ENCODE assay signal across 9 mouse cellular contexts in the genomic region with DNA sequence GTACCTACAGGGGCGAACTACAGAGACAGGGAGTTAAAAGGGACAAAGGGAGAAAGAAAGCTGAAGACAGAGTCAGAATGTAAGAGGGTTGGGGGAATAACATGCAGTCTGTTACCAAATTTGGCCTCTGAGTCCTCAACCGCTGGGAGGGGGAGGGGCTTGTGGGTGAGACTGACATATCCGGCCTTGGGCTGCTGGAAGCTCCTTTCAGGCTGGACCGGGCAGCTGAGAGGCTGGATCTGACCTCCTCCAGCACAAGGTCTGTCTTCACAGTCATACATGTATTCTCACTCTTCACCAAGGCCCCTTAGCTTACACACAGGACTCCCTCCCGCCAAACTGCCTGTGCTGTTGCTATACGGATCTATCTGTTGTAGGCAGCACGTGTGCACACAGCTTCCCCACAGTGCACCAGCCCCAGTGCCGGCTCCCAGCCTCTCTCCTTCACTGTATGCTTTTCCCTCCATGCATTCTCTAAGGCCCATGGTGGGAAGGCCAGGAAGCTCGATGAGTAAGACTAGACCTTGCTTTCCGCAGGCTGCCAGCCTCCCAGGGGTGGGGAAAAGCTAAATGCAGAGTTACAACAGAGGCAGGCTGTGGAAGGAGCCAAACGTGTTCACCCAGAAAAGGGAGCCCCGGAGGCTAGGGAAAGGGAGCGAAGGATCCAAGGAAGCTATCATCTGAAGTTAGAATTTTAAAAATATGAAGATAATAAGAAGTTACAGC. TPM values are rescaled to one million over a fixed set of nuclear protein-coding genes. Genes with fewer than 3 reads are reported as not detected.
DNase-seq lines count a peak whose midpoint lies in the region; ATAC-seq and TF ChIP-seq lines count a peak whose summit lies in the region.
"Had no signal": no experiment of that assay in that cellular context is flagged by ENCODE, and none has a peak within 500 bp of the region (broad histone marks: within the 10 kb centered on the region; RNA-seq: fewer than 3 reads in every experiment).

No protein-coding gene starts in this region.

- WGBS in cerebellum, adult 2 months, result 33% methylated on average over 13 of the region's 13 CpGs
- WGBS in hindbrain, embryonic 16.5 days, result 20% methylated on average over 13 of the region's 13 CpGs
- 10% methylated on average over 13 of the region's 13 CpGs for WGBS in liver, embryonic 11.5 days

- H3K27ac ChIP-seq in cerebellum, adult 2 months (ENCODE audit: insufficient read depth, low read length), result no peak overlapping the region
- H3K27ac ChIP-seq in hindbrain, embryonic 16.5 days (ENCODE audit: low read depth, low read length), result no peak overlapping the region
- peak overlapping the region; percentile 99 for H3K27ac ChIP-seq in liver, embryonic 11.5 days (ENCODE audit: low read depth, low read length)

- H3K27me3 ChIP-seq in cerebellum, adult 2 months (ENCODE audit: control insufficient read depth, insufficient read depth, low read length), result no peaks in the 10 kb centered on the region
- no peaks in the 10 kb centered on the region for H3K27me3 ChIP-seq in hindbrain, embryonic 16.5 days (replicated peaks; ENCODE audit: control insufficient read depth, insufficient read depth, low read length)
- no peaks in the 10 kb centered on the region for H3K27me3 ChIP-seq in liver, embryonic 11.5 days (replicated peaks; ENCODE audit: control insufficient read depth, insufficient read depth, low read length)

- peaks cover 4% of the 10 kb centered on the region for H3K36me3 ChIP-seq in hindbrain, embryonic 16.5 days (ENCODE audit: control insufficient read depth, insufficient read depth, low read length)
- peaks cover 31% of the 10 kb centered on the region for H3K36me3 ChIP-seq in liver, embryonic 11.5 days (ENCODE audit: control insufficient read depth, insufficient read depth, low read length)

- no peak for TF ChIP-seq CTCF in cerebellum, adult 2 months (IDR thresholded peaks at IDR 0.05; ENCODE audit: borderline replicate concordance, insufficient read depth, low read depth, low read length)

- no peak for TF ChIP-seq POLR2A in cerebellum, adult 2 months (IDR thresholded peaks at IDR 0.05; ENCODE audit: borderline replicate concordance, insufficient read depth, low read length)

- H3K4me2 ChIP-seq in hindbrain, embryonic 16.5 days (ENCODE audit: low read length), result peak overlapping the region; percentile 18
- H3K4me2 ChIP-seq in liver, embryonic 11.5 days, result peak overlapping the region; percentile 97

- H3K4me3 ChIP-seq in cerebellum, adult 2 months (replicated peaks; ENCODE audit: insufficient read depth, low read depth, low read length), result no peak overlapping the region
- H3K4me3 ChIP-seq in hindbrain, embryonic 16.5 days (ENCODE audit: low read length), result no peak overlapping the region
- peak overlapping the region; percentile 82 for H3K4me3 ChIP-seq in liver, embryonic 11.5 days (ENCODE audit: low read depth, low read length)

- peaks cover 15% of the 10 kb centered on the region; the same call in 1 of the 2 replicates for H3K4me1 ChIP-seq in cerebellum, adult 2 months (ENCODE audit: control insufficient read depth, insufficient read depth, low read length)
- peaks cover 28% of the 10 kb centered on the region for H3K4me1 ChIP-seq in hindbrain, embryonic 16.5 days (ENCODE audit: control insufficient read depth, insufficient read depth, low read depth, low read length)
- H3K4me1 ChIP-seq in liver, embryonic 11.5 days (replicated peaks; ENCODE audit: control insufficient read depth, insufficient read depth, low read length), result peaks cover 50% of the 10 kb centered on the region

- peak overlapping the region; percentile 38; the same call in 1 of the 2 replicates for H3K9ac ChIP-seq in hindbrain, embryonic 16.5 days (ENCODE audit: low read depth, low read length)
- H3K9ac ChIP-seq in liver, embryonic 11.5 days (ENCODE audit: low read depth, low read length), result peak overlapping the region; percentile 72

- no peaks in the 10 kb centered on the region for H3K9me3 ChIP-seq in hindbrain, embryonic 16.5 days (ENCODE audit: control insufficient read depth, low read length)
- H3K9me3 ChIP-seq in liver, embryonic 11.5 days (ENCODE audit: control insufficient read depth, low read length), result no peaks in the 10 kb centered on the region

- DNase-seq in cerebellum, postnatal 10 days, result peak; percentile 36 to 50
- no peak for DNase-seq in cerebellum, adult 2 months
- peak; percentile 93 for DNase-seq in adrenal gland, postnatal 14 days
- DNase-seq in forelimb bud, embryonic 11.5 days (ENCODE audit: low read depth, low spot score), result peak; percentile 34
- DNase-seq in liver, embryonic 11.5 days (ENCODE audit: low spot score), result peak; percentile 79
- DNase-seq in naive thymus-derived CD4-positive, alpha-beta T cell, adult 2 months (ENCODE audit: low read depth), result peak; percentile 70
- peak; percentile 71 to 74 for DNase-seq in thymus, postnatal 36 days

- ATAC-seq in hindbrain, embryonic 16.5 days, result no peak
- 0 out of 2 replicates have a peak, but pooled peaks have one; percentile 6 for ATAC-seq in liver, embryonic 11.5 days (replicated peaks; ENCODE audit: low FRiP score)

RNA-seq across cellular contexts. Expression of gene Creb3, which starts 3.3 kb away (rescaled TPM):
- polyA plus RNA-seq in cerebellum, adult 2 months (2012; rRNA removed), result 70.4 and 71.2 TPM in 2 replicates
- 108 and 117 TPM in 2 replicates for total RNA-seq in adrenal gland, postnatal 14 days (2021)
- polyA plus RNA-seq in hindbrain, embryonic 16.5 days (2015; fragmentation: Nextera tagmentation; extraction: Ambion mirVana), result 90.8 and 94.1 TPM in 2 replicates
- polyA plus RNA-seq in liver, embryonic 11.5 days (2014; fragmentation: Nextera tagmentation; extraction: Ambion mirVana), result 29.6 and 31.3 TPM in 2 replicates

RNA-seq across cellular contexts. Expression of gene Tln1, which starts 3.7 kb away (rescaled TPM):
- polyA plus RNA-seq in cerebellum, adult 2 months (2012; rRNA removed), result 48.8 and 53.9 TPM in 2 replicates
- 201 and 213 TPM in 2 replicates for total RNA-seq in adrenal gland, postnatal 14 days (2021)
- polyA plus RNA-seq in hindbrain, embryonic 16.5 days (2015; fragmentation: Nextera tagmentation; extraction: Ambion mirVana), result 56.2 and 61.1 TPM in 2 replicates
- 66.4 and 68.4 TPM in 2 replicates for polyA plus RNA-seq in liver, embryonic 11.5 days (2014; fragmentation: Nextera tagmentation; extraction: Ambion mirVana)

RNA-seq across cellular contexts. Expression of gene Rgp1, which starts 19.7 kb away (rescaled TPM):
- polyA plus RNA-seq in cerebellum, adult 2 months (2012; rRNA removed), result 30.3 and 39.2 TPM in 2 replicates
- total RNA-seq in adrenal gland, postnatal 14 days (2021), result 43.3 and 52.6 TPM in 2 replicates
- polyA plus RNA-seq in hindbrain, embryonic 16.5 days (2015; fragmentation: Nextera tagmentation; extraction: Ambion mirVana), result 17.8 and 23.5 TPM in 2 replicates
- 18.4 and 22.9 TPM in 2 replicates for polyA plus RNA-seq in liver, embryonic 11.5 days (2014; fragmentation: Nextera tagmentation; extraction: Ambion mirVana)

RNA-seq across cellular contexts. Expression of gene Gba2, which starts 19.9 kb away (rescaled TPM):
- 79.8 and 80.0 TPM in 2 replicates for polyA plus RNA-seq in cerebellum, adult 2 months (2012; rRNA removed)
- 11.7 and 15.0 TPM in 2 replicates for total RNA-seq in adrenal gland, postnatal 14 days (2021)
- polyA plus RNA-seq in hindbrain, embryonic 16.5 days (2015; fragmentation: Nextera tagmentation; extraction: Ambion mirVana), result 54.0 and 59.3 TPM in 2 replicates
- 18.8 and 20.3 TPM in 2 replicates for polyA plus RNA-seq in liver, embryonic 11.5 days (2014; fragmentation: Nextera tagmentation; extraction: Ambion mirVana)

RNA-seq across cellular contexts. Expression of gene Msmp, which starts 25.5 kb away (rescaled TPM):
- polyA plus RNA-seq in cerebellum, adult 2 months (2012; rRNA removed), result not detected in 2 replicates
- total RNA-seq in adrenal gland, postnatal 14 days (2021), result 2.1 and 2.3 TPM in 2 replicates
- polyA plus RNA-seq in hindbrain, embryonic 16.5 days (2015; fragmentation: Nextera tagmentation; extraction: Ambion mirVana), result 0.71 and 0.94 TPM in 2 replicates
- polyA plus RNA-seq in liver, embryonic 11.5 days (2014; fragmentation: Nextera tagmentation; extraction: Ambion mirVana), result 0.75 and 2.2 TPM in 2 replicates
- total RNA-seq: neutrophil, adult 5-6 weeks had no signal

Comparison
In these comparisons a context has a peak if more than half of its experiments do, and no peak if none do; other contexts are left out.
1. DNase-seq: peak in cerebellum, postnatal 10 days (2 of 2), adrenal gland, postnatal 14 days (single experiment), forelimb bud, embryonic 11.5 days (single experiment), liver, embryonic 11.5 days (single experiment), naive thymus-derived CD4-positive, alpha-beta T cell, adult 2 months (single experiment) and thymus, postnatal 36 days (2 of 2); none in cerebellum, adult 2 months (0 of 2).